Mouse (Mus musculus): Measurements from ENCODE around the gene Gramd1a. TPM values are rescaled to one million over a fixed set of nuclear protein-coding genes. Genes with fewer than 3 reads are reported as not detected.
A peak's percentile ranks its signal among the peaks of the same experiment; 100 is the strongest.

Gene Gramd1a
- total RNA-seq (2014; rRNA removed; ENCODE audit: low replicate concordance) (53.9 and 57.2 TPM in 2 replicates), polyA plus RNA-seq (2015; fragmentation: Nextera tagmentation; extraction: Ambion mirVana) (25.9 and 27.0 TPM in 2 replicates)

DNA sequence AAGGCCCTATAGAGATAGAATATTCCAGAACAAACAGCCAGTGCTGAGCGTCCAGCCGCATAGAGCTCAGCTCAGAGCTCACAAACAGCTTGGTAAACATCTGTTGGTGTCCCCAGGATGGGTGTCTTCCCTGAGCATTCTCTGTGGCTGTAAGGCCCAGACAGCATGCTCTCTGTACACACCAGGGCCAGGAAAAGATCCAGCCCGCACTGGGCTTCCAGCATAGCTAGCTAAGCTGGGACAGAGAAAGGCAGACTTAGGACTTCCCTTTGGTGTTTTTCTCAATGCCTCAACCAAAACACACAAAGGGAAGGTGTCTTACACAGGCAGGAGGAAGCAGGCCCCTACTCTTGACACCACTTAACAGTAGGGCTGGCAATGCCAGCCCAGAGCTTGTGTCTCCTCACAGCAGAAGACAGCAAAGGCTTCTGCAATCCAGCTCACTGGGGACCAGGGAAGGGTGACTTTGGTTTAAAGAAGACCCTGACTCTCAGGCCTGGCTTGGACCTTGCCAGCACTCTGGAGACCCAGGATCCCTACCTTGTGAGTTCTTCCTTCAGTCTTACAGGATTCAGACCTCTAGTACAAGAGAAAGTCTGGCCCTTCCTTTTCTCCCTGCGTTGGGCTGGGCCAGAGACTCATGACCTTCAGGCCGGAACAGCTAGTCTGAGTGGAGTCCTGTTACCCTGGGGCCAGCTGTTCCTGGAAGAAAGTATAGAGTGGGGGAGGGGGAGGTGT is at the start of gene Gramd1a:
Gene Gramd1a (minus strand): TSS at position 601 of the 738 bp plus-strand sequence.
- no peaks in the 10 kb centered on the region for H3K36me3 ChIP-seq (replicated peaks; ENCODE audit: control insufficient read depth, insufficient read depth, low read length)
- no peaks in the 10 kb centered on the region for H3K9me3 ChIP-seq (replicated peaks; ENCODE audit: control insufficient read depth, low read length)
- peak within 1 kb of the TSS; percentile 40; the same call in 1 of the 2 replicates for H3K9ac ChIP-seq (replicated peaks; ENCODE audit: low read depth, low read length)
- H3K4me1 ChIP-seq (ENCODE audit: control insufficient read depth, insufficient read depth) = peaks cover 21% of the 10 kb centered on the region; the same call in 1 of the 2 replicates
- H3K27me3 ChIP-seq (ENCODE audit: control insufficient read depth, insufficient read depth, low read length) = no peaks in the 10 kb centered on the region
- H3K4me2 ChIP-seq (ENCODE audit: low read depth, low read length) = no peak within 1 kb of the TSS
- peak; percentile 69 for DNase-seq (ENCODE audit: low spot score)
- ATAC-seq (ENCODE audit: insufficient read depth, low read depth) = no peak
- 51% methylated on average over 5 of the region's 5 CpGs for WGBS
- H3K4me3 ChIP-seq (ENCODE audit: low read depth, low read length) = no peak within 1 kb of the TSS
- TF ChIP-seq CTCF (IDR thresholded peaks at IDR 0.05; ENCODE audit: low read depth) (no peak), EP300 (IDR thresholded peaks at IDR 0.05; ENCODE audit: low read depth) (no peak)
- H3K27ac ChIP-seq (ENCODE audit: low read depth) = peak within 1 kb of the TSS; percentile 86

DNA sequence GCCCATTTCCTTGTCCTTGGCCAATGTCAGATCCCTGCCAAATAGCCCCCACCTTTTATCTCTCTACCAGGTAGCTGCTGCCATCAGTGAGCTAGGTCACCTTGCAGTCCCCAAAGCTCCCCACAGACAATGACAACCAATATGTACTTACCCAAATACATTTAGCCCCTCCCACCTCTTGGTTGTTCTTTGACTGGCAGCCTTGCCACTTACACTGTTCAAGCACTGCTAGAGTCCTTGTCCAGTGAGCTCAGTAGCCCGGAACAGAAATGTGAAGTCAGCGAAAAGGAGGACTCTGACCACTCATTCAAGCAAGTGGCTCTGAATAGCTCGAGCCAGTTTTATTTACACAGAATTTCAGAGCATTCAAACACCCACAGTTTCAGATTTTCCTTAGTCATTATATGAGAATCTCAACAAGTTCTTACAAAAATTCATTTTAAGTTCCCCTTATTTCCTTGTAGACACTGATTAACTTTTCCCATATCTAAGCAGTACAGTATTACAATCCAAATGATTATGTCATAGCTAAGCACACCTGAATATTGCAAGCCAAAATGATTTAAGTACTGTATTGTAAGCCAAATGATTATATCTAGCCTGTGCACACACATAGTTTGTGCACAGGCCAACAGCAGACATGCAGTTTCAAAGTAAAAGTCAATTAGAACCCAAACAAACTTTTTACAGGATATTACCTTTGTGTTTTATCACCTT is 40.1 kb upstream of the Gramd1a start:
- DNase-seq (ENCODE audit: low spot score) (no peak), ATAC-seq (ENCODE audit: insufficient read depth, low read depth) (no peak)
- H3K9me3 ChIP-seq (replicated peaks; ENCODE audit: control insufficient read depth, low read length) = no peaks in the 10 kb centered on the region
- WGBS = 62% methylated on average over 3 of the region's 3 CpGs
- no peaks in the 10 kb centered on the region for H3K27me3 ChIP-seq (ENCODE audit: control insufficient read depth, insufficient read depth, low read length)
- H3K4me3 ChIP-seq (ENCODE audit: low read depth, low read length) = no peak overlapping the region
- no peak overlapping the region for H3K4me2 ChIP-seq (ENCODE audit: low read depth, low read length)
- H3K9ac ChIP-seq (replicated peaks; ENCODE audit: low read depth, low read length) = no peak overlapping the region
- no peak overlapping the region for H3K27ac ChIP-seq (ENCODE audit: low read depth)
- TF ChIP-seq CTCF (IDR thresholded peaks at IDR 0.05; ENCODE audit: low read depth) (no peak), EP300 (IDR thresholded peaks at IDR 0.05; ENCODE audit: low read depth) (no peak)
- H3K36me3 ChIP-seq (replicated peaks; ENCODE audit: control insufficient read depth, insufficient read depth, low read length) = no peaks in the 10 kb centered on the region
- no peaks in the 10 kb centered on the region for H3K4me1 ChIP-seq (ENCODE audit: control insufficient read depth, insufficient read depth)

DNA sequence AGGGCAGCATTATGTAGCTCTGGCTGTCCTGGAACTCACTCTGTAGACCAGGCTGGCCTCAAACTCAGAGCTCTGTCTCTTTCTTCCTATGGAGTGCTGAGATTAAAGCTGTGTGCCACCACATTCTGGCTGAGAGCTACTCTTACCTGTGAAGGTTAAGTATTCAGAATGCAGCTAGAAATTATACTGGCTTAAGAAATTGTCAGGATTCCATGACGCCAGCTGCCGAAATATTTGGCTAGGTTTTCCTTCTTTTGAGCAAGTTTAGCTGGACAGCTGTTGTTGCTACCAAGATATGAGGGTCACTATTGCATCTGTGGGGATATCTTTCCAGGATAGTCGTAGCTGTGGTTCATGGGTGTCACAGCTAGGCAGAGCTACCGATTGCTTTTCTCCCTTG is 29.0 kb upstream of the Gramd1a start:
- no peak for ATAC-seq (ENCODE audit: insufficient read depth, low read depth)
- H3K27me3 ChIP-seq (ENCODE audit: control insufficient read depth, insufficient read depth, low read length) = no peaks in the 10 kb centered on the region
- 58% methylated on average over 4 of the region's 4 CpGs for WGBS
- no peak overlapping the region for H3K4me2 ChIP-seq (ENCODE audit: low read depth, low read length)
- no peak for DNase-seq (ENCODE audit: low spot score)
- H3K9ac ChIP-seq (replicated peaks; ENCODE audit: low read depth, low read length) = no peak overlapping the region
- H3K9me3 ChIP-seq (replicated peaks; ENCODE audit: control insufficient read depth, low read length) = no peaks in the 10 kb centered on the region
- H3K27ac ChIP-seq (ENCODE audit: low read depth) = no peak overlapping the region
- no peaks in the 10 kb centered on the region for H3K36me3 ChIP-seq (replicated peaks; ENCODE audit: control insufficient read depth, insufficient read depth, low read length)
- H3K4me3 ChIP-seq (ENCODE audit: low read depth, low read length) = no peak overlapping the region
- H3K4me1 ChIP-seq (ENCODE audit: control insufficient read depth, insufficient read depth) = no peaks in the 10 kb centered on the region
- no peak for TF ChIP-seq CTCF (IDR thresholded peaks at IDR 0.05; ENCODE audit: low read depth)
- TF ChIP-seq EP300 (IDR thresholded peaks at IDR 0.05; ENCODE audit: low read depth) = no peak

DNA sequence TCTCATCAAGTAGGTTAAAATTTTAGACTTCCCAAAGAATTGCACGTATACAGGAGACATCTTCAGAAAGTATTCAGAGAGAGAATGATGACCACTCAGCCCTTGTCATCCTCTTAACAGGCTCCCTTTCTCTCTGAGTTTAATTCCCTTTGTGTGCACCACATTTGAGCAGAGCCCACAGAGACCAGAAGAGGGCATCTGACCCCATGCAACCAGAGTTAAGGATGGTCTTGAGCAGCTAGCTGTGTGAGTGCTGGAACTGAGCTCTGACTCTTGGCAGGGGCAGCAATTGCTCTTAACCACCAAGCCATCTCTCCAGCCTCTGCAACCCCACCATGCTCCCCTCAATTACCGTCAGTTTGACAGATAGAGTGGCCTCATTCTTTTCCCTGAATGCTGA is 27.2 kb upstream of the Gramd1a start:
- Histone ChIP-seq H3K9me3 (replicated peaks; ENCODE audit: control insufficient read depth, low read length) (no peaks in the 10 kb centered on the region), H3K9ac (replicated peaks; ENCODE audit: low read depth, low read length) (no peak overlapping the region), H3K36me3 (replicated peaks; ENCODE audit: control insufficient read depth, insufficient read depth, low read length) (no peaks in the 10 kb centered on the region), H3K27ac (ENCODE audit: low read depth) (no peak overlapping the region), H3K4me2 (ENCODE audit: low read depth, low read length) (no peak overlapping the region), H3K4me1 (ENCODE audit: control insufficient read depth, insufficient read depth) (no peaks in the 10 kb centered on the region), H3K27me3 (ENCODE audit: control insufficient read depth, insufficient read depth, low read length) (no peaks in the 10 kb centered on the region), H3K4me3 (ENCODE audit: low read depth, low read length) (no peak overlapping the region)
- DNase-seq (ENCODE audit: low spot score) = no peak
- no peak for TF ChIP-seq EP300 (IDR thresholded peaks at IDR 0.05; ENCODE audit: low read depth)
- peak; percentile 31 for TF ChIP-seq CTCF (IDR thresholded peaks at IDR 0.05; ENCODE audit: low read depth)
- 43% methylated on average over 2 of the region's 2 CpGs for WGBS
- ATAC-seq (ENCODE audit: insufficient read depth, low read depth) = no peak

DNA sequence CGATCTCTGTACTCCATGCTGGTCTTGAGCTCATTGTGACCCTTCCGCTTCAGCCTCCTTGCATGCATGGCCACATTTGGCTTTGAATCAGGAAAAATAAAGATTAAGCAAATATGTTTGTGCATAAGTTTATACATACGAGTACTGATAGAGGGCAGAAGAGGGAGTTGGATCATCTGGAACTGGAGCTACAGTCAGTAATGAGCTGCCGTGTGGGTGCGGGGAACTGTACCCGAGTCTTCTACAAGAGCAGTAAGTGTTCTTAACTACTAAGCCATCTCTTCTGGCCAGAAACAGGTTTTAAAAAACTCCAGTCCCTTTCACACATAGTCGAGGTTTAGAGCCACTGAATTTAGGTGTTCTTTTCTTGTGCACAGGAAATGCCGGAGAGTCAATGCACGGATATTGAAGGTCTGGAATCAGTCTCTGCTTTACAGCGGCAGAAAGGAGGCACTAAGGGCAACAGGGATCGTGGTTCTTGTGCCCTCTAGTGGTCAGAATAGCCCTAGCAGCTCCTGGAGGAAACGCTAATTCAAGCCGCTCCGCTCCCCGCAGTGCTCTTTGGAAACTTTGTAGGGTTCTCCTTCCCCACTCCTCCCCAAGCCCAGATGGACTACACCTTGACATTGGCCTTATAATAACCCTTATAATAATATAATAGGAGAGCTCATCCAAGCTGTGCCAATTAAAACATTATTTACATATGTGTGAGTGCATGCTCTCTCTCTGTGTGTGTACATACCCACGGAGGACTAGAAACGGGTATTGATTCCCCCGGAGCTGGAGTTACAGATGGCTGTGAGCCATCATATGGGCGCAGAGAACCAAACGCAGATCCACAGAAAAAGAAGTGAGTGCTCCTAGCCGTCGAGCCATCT is 21.4 kb upstream of the Gramd1a start:
- TF ChIP-seq CTCF (IDR thresholded peaks at IDR 0.05; ENCODE audit: low read depth) (peak; percentile 97), EP300 (IDR thresholded peaks at IDR 0.05; ENCODE audit: low read depth) (no peak)
- H3K27me3 ChIP-seq (ENCODE audit: control insufficient read depth, insufficient read depth, low read length) = no peaks in the 10 kb centered on the region
- H3K27ac ChIP-seq (ENCODE audit: low read depth) = no peak overlapping the region
- H3K36me3 ChIP-seq (replicated peaks; ENCODE audit: control insufficient read depth, insufficient read depth, low read length) = no peaks in the 10 kb centered on the region
- H3K9me3 ChIP-seq (replicated peaks; ENCODE audit: control insufficient read depth, low read length) = no peaks in the 10 kb centered on the region
- 19% methylated on average over 22 of the region's 22 CpGs for WGBS
- H3K9ac ChIP-seq (replicated peaks; ENCODE audit: low read depth, low read length) = no peak overlapping the region
- H3K4me1 ChIP-seq (ENCODE audit: control insufficient read depth, insufficient read depth) = no peaks in the 10 kb centered on the region
- H3K4me2 ChIP-seq (ENCODE audit: low read depth, low read length) = peak overlapping the region; percentile 40
- DNase-seq (ENCODE audit: low spot score) = peak; percentile 81
- H3K4me3 ChIP-seq (ENCODE audit: low read depth, low read length) = peak overlapping the region; percentile 14; the same call in 1 of the 2 replicates
- ATAC-seq (ENCODE audit: insufficient read depth, low read depth) = peak; percentile 83
